Mouse (Mus musculus): ENCODE data around the gene Rgs16.

DNA sequence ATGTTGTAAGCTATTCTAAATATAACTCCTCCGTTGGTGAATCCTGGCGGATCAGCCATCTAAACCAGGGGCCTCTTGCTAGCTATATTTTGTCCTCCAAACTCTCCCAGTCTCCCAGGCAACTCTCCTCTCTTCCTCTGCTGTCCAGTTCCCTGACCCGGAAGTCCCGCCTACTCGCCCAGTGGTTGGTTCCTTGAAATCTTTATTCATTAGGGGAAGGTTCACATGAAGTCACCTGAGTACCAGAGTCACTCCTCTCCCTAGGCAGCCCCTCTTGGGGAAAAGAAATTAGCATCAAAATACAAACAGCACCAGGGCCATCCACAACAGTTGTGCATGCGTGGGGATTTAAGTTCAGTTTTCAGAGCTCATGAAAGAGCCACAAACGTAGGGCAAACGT lies 26.1 kb downstream of the Rgs16 start:
- no peak for TF ChIP-seq CTCF (IDR thresholded peaks at IDR 0.05; ENCODE audit: control insufficient read depth, insufficient read depth, low read length)
- no peak for TF ChIP-seq POLR2A (IDR thresholded peaks at IDR 0.05; ENCODE audit: borderline replicate concordance, control insufficient read depth, low read depth, low read length)
